Mouse (Mus musculus): ENCODE results near the gene Cdc16. TPM values are rescaled to one million over a fixed set of nuclear protein-coding genes. Genes with fewer than 3 reads are reported as not detected.

Gene Cdc16
- polyA plus RNA-seq (2014; fragmentation: Illumina TruSeq; extraction: RNeasy Lipid Tissue Mini Kit (QIAGEN cat#74804); ENCODE audit: low read depth, low replicate concordance), result 30.5 TPM

DNA sequence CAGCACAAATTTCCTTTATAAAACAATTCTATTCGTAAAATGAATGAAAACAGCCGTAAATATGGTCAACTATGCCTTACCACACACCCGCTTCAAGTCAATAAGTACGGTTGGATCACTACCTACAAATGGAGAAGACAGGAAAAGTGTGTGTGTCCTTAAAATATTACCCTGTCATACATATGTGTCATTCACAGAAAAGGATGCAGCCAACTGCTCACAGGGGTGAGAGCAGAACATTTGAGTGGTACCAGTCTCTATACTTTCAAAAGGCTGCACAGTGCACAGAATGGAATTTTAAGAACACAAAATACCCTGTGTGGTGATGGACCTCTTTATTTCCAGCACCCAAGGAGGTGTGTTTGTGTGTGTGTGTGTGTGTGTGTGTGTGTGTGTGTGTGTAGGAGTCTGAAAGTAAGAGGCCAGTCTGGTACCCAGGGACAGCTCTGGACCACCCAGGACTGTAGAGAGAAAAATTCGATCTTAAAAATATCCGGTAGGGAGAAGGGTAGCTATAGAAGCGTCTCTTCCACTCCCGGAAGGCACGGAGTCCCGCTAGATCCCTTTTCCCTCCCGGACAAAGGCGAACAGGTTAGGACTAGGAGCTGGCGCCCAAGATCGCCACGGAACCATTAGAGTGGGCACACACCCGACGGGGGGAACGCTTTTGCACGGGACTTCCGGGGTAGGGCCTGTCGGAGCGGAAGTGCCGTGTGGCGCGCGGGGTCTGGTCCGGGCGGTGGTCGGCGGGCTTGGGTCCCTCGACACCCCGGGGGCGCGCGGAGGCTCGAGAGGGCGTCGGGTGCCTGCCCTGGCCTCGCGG, at the start of gene Cdc16:
Cdc16 (plus strand) TSS at position 695 of the 823 bp plus-strand sequence.

DNA sequence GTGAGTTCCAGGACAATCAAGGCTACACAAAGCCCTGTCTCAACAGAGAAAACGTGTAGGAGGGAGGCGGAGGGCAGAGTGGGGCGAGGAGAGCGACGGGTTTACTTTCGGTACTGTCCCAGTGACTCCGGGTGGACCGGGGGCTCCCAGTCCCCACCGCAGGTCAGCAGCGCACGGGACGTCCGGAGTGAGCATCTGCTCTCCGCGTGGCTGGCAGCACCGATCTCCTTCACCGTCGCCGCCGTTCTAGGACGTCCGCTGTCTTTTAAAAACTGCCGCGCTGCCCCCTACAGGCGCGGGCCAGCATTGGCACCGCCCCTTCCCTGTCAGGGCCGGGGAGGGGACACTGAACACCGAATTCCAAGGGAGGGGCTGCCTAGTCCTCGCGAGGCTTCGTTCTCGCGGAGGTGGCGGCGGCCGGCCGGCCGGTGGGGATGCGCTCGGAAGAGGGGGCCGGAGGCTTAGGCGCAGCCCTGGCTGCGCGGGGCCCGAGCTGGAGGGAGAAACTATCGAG, 27.8 kb downstream of the Cdc16 start, which contains the start of gene Upf3a:
Upf3a (plus strand) TSS at position 366 of the 514 bp plus-strand sequence.

Other genes starting within 250 kb of the Cdc16 start
- gene 1700029H14Rik, start 195.2 kb upstream of the Cdc16 start, polyA plus RNA-seq (2014; fragmentation: Illumina TruSeq; extraction: RNeasy Lipid Tissue Mini Kit (QIAGEN cat#74804); ENCODE audit: low read depth, low replicate concordance), result 149 TPM
- 18.6 TPM for gene Rasa3, start 80.1 kb upstream of the Cdc16 start, polyA plus RNA-seq (2014; fragmentation: Illumina TruSeq; extraction: RNeasy Lipid Tissue Mini Kit (QIAGEN cat#74804); ENCODE audit: low read depth, low replicate concordance)
- 1.6 TPM for gene Cfap97d2, start 51.8 kb upstream of the Cdc16 start, polyA plus RNA-seq (2014; fragmentation: Illumina TruSeq; extraction: RNeasy Lipid Tissue Mini Kit (QIAGEN cat#74804); ENCODE audit: low read depth, low replicate concordance)
- 97.7 TPM for gene Upf3a, start 27.9 kb downstream of the Cdc16 start, polyA plus RNA-seq (2014; fragmentation: Illumina TruSeq; extraction: RNeasy Lipid Tissue Mini Kit (QIAGEN cat#74804); ENCODE audit: low read depth, low replicate concordance)
- gene AF366264, start 80.7 kb downstream of the Cdc16 start, polyA plus RNA-seq (2014; fragmentation: Illumina TruSeq; extraction: RNeasy Lipid Tissue Mini Kit (QIAGEN cat#74804); ENCODE audit: low read depth, low replicate concordance), result 65.1 TPM
- gene Champ1, start 112.0 kb downstream of the Cdc16 start, polyA plus RNA-seq (2014; fragmentation: Illumina TruSeq; extraction: RNeasy Lipid Tissue Mini Kit (QIAGEN cat#74804); ENCODE audit: low read depth, low replicate concordance), result 7.4 TPM
- 38.5 TPM for gene Coprs, start 132.6 kb downstream of the Cdc16 start, polyA plus RNA-seq (2014; fragmentation: Illumina TruSeq; extraction: RNeasy Lipid Tissue Mini Kit (QIAGEN cat#74804); ENCODE audit: low read depth, low replicate concordance)

Measured in testis, adult 10 weeks (tissue).